Mouse (Mus musculus): Measurements from ENCODE around the gene Abhd2. TPM values are rescaled to one million over a fixed set of nuclear protein-coding genes. Genes with fewer than 3 reads are reported as not detected.

Gene Abhd2
- polyA plus RNA-seq, 1 experiment from 2014 or later: 16.3 TPM

DNA sequence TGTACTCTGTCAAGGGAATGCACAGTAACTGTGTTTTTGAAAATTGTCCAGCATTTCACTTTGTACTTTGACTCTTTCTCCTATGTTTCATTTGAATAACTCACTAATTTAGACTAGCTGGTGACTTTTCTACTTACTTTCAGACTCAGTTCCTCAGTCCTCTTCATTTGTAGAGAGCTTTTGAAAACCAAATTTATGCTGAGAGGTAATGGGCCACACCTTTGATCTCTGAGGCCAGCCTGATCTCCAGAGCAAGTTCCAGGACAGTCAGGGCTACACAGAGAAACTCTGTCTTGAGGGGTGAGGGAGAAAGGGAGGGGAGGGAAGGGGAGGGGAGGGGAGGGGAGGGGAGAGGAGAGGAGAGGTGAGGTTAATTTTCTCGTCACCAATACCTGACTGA, 25.7 kb downstream of the Abhd2 start:
- H3K27ac ChIP-seq (ENCODE audit: low read depth, low read length): no peak overlapping the region
- no peak overlapping the region for H3K9ac ChIP-seq (ENCODE audit: low read depth, low read length)
- no peak for ATAC-seq
- peaks cover 13% of the 10 kb centered on the region for H3K36me3 ChIP-seq (ENCODE audit: control insufficient read depth, insufficient read depth, low read length)
- no peak overlapping the region for H3K4me2 ChIP-seq (ENCODE audit: low read length)
- H3K9me3 ChIP-seq (ENCODE audit: control insufficient read depth, low read length): no peaks in the 10 kb centered on the region
- WGBS: 75% methylated on average over 1 of the region's 1 CpGs
- H3K4me1 ChIP-seq (ENCODE audit: control insufficient read depth, insufficient read depth, low read depth, low read length): peaks cover 17% of the 10 kb centered on the region
- no peaks in the 10 kb centered on the region for H3K27me3 ChIP-seq (replicated peaks; ENCODE audit: control insufficient read depth, insufficient read depth, low read length)
- no peak overlapping the region for H3K4me3 ChIP-seq (ENCODE audit: low read length)

DNA sequence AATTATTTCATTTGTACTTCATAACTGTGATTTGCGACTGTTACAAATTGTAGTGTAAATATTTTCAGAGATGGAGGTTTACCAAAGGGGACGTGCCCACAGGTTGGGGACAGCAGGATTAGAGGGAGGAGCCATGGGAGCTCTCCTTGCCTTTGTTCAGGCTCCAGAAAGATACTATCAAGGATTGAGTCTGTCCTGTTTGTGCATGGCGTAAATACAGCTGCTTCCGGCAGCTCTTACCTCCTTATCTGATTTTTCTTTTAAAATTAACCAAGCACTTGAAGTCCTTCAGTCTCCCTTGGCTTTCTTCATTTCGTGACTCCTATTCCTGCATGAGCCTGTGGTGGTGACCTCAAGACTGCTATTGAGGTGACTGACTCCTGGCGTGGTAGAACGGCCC, 26.5 kb downstream of the Abhd2 start:
- Histone ChIP-seq H3K9me3 (ENCODE audit: control insufficient read depth, low read length) (no peaks in the 10 kb centered on the region), H3K4me2 (ENCODE audit: low read length) (no peak overlapping the region), H3K9ac (ENCODE audit: low read depth, low read length) (no peak overlapping the region), H3K27me3 (replicated peaks; ENCODE audit: control insufficient read depth, insufficient read depth, low read length) (no peaks in the 10 kb centered on the region), H3K27ac (ENCODE audit: low read depth, low read length) (peak overlapping the region; percentile 47), H3K4me3 (ENCODE audit: low read length) (no peak overlapping the region), H3K36me3 (ENCODE audit: control insufficient read depth, insufficient read depth, low read length) (peaks cover 13% of the 10 kb centered on the region), H3K4me1 (ENCODE audit: control insufficient read depth, insufficient read depth, low read depth, low read length) (peaks cover 13% of the 10 kb centered on the region)
- ATAC-seq: no peak
- 87% methylated on average over 7 of the region's 7 CpGs for WGBS

DNA sequence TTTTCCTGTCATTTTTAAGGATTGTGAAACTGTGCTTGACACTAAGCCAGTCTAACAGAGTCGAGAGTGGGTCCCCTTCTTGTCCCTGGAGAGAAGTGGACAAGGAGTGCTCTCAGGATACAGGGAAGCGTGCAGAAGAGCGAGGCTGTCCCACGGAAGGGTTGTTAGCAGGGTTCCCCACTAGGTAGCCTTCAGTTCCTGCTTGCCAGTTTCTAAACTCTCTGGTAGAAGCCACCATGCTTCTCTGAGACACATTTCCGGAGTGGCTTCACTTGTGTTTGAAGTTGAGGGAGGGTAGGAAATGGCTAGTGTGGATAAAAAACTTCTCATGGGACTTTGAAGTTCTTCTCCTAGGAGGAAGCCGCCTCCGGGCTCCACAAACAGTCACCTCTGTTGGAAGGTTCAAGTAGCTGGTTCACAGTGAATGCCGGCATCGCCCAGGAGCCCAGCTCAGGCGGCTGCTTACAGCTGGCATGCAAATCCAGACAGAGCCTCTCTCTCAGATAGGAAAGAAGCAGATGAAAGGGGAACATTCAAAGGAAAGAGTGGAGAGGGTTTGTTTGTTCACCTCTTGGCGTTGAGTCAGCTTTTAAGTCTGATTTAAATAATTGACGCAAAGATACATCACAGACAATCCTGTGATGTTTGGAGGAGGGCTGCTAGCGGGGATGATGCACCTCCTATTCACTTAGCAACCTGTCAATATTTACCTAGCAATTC, 27.6 kb downstream of the Abhd2 start:
- Histone ChIP-seq H3K9me3 (ENCODE audit: control insufficient read depth, low read length) (no peaks in the 10 kb centered on the region), H3K27ac (ENCODE audit: low read depth, low read length) (0 out of 2 replicates have a peak overlapping the region, but pooled peaks have one; percentile 4), H3K4me2 (ENCODE audit: low read length) (no peak overlapping the region), H3K36me3 (ENCODE audit: control insufficient read depth, insufficient read depth, low read length) (peaks cover 13% of the 10 kb centered on the region), H3K27me3 (replicated peaks; ENCODE audit: control insufficient read depth, insufficient read depth, low read length) (no peaks in the 10 kb centered on the region), H3K4me3 (ENCODE audit: low read length) (no peak overlapping the region), H3K4me1 (ENCODE audit: control insufficient read depth, insufficient read depth, low read depth, low read length) (peaks cover 9% of the 10 kb centered on the region), H3K9ac (ENCODE audit: low read depth, low read length) (no peak overlapping the region)
- WGBS: 57% methylated on average over 13 of the region's 13 CpGs
- ATAC-seq: peak; percentile 52

DNA sequence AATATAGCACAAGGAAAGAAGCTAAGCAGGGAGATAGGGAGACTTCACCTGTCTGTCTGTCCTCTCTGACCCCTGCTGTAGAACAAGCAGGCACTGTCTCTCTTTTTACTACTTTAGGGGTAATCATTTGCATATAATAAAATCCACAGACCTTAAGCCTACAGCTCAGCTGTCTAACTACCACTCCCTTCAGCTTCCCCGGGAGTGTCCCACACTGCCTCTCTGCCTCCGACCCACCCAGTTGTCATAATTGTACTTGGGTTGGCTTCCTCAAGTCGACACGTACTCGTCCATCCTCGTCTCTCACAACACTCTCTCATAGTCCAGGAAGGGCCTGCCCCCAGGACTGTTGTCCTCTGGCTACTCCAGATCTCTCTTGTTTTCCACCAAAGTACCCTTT, 29.1 kb downstream of the Abhd2 start:
- Histone ChIP-seq H3K36me3 (ENCODE audit: control insufficient read depth, insufficient read depth, low read length) (peaks cover 11% of the 10 kb centered on the region), H3K27ac (ENCODE audit: low read depth, low read length) (no peak overlapping the region), H3K4me3 (ENCODE audit: low read length) (no peak overlapping the region), H3K4me1 (ENCODE audit: control insufficient read depth, insufficient read depth, low read depth, low read length) (peaks cover 9% of the 10 kb centered on the region), H3K9ac (ENCODE audit: low read depth, low read length) (no peak overlapping the region), H3K27me3 (replicated peaks; ENCODE audit: control insufficient read depth, insufficient read depth, low read length) (no peaks in the 10 kb centered on the region), H3K9me3 (ENCODE audit: control insufficient read depth, low read length) (no peaks in the 10 kb centered on the region), H3K4me2 (ENCODE audit: low read length) (no peak overlapping the region)
- ATAC-seq: no peak
- 84% methylated on average over 6 of the region's 6 CpGs for WGBS

- 93% methylated on average over 2 of the region's 2 CpGs for WGBS
- Histone ChIP-seq H3K36me3 (ENCODE audit: control insufficient read depth, insufficient read depth, low read length) (peaks cover 9% of the 10 kb centered on the region; the same call in 1 of the 2 replicates), H3K4me1 (ENCODE audit: control insufficient read depth, insufficient read depth, low read depth, low read length) (peaks cover 9% of the 10 kb centered on the region), H3K9me3 (ENCODE audit: control insufficient read depth, low read length) (no peaks in the 10 kb centered on the region), H3K4me3 (ENCODE audit: low read length) (no peak overlapping the region), H3K27ac (ENCODE audit: low read depth, low read length) (no peak overlapping the region), H3K4me2 (ENCODE audit: low read length) (no peak overlapping the region), H3K9ac (ENCODE audit: low read depth, low read length) (no peak overlapping the region), H3K27me3 (replicated peaks; ENCODE audit: control insufficient read depth, insufficient read depth, low read length) (no peaks in the 10 kb centered on the region)
- no peak for ATAC-seq
Observed at GRCm38 (mm10) chr7:79302586-79302985, 29.6 kb downstream of the Abhd2 start.

GRCm38 (mm10) chr7:79303183-79303761, 30.3 kb downstream of the Abhd2 start:
- H3K4me3 ChIP-seq (ENCODE audit: low read length): no peak overlapping the region
- H3K9me3 ChIP-seq (ENCODE audit: control insufficient read depth, low read length): no peaks in the 10 kb centered on the region
- 0 out of 2 replicates have a peak overlapping the region, but pooled peaks have one; percentile 7 for H3K27ac ChIP-seq (ENCODE audit: low read depth, low read length)
- 0 out of 2 replicates have a peak, but pooled peaks cover 2% of the 10 kb centered on the region for H3K36me3 ChIP-seq (ENCODE audit: control insufficient read depth, insufficient read depth, low read length)
- peaks cover 9% of the 10 kb centered on the region for H3K4me1 ChIP-seq (ENCODE audit: control insufficient read depth, insufficient read depth, low read depth, low read length)
- 60% methylated on average over 6 of the region's 6 CpGs for WGBS
- H3K27me3 ChIP-seq (replicated peaks; ENCODE audit: control insufficient read depth, insufficient read depth, low read length): no peaks in the 10 kb centered on the region
- no peak for ATAC-seq
- no peak overlapping the region for H3K9ac ChIP-seq (ENCODE audit: low read depth, low read length)
- H3K4me2 ChIP-seq (ENCODE audit: low read length): no peak overlapping the region

DNA sequence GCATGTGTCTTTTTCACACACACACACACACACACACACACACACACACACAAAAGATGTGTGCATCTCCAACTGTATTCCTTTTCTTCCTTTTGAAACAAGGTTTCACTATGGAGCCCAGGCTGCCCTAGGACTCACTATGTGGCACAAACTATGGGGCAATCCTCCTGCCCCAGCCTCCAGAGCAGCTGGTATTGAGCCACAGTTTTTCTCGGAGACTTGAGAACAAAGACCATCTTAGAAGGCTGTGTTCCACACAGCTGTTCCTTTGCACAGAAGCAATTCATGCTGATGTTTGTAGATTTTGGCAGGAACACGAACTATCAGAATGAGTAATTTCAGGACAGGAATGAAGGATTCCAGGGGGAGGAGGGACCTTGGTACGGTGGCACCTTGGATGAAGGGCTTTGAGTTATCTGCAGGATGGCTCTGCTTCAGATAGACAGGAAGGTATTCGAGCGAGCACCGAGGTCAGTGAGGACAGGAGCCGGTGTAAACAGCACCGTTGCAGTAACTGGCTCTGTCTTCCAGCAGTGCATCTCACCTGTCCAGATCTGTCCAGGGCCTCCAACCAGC, 35.5 kb downstream of the Abhd2 start:
- no peak overlapping the region for H3K4me3 ChIP-seq (ENCODE audit: low read length)
- H3K4me2 ChIP-seq (ENCODE audit: low read length): no peak overlapping the region
- no peak for ATAC-seq
- no peaks in the 10 kb centered on the region for H3K36me3 ChIP-seq (ENCODE audit: control insufficient read depth, insufficient read depth, low read length)
- H3K27ac ChIP-seq (ENCODE audit: low read depth, low read length): no peak overlapping the region
- H3K27me3 ChIP-seq (replicated peaks; ENCODE audit: control insufficient read depth, insufficient read depth, low read length): no peaks in the 10 kb centered on the region
- no peaks in the 10 kb centered on the region for H3K9me3 ChIP-seq (ENCODE audit: control insufficient read depth, low read length)
- H3K4me1 ChIP-seq (ENCODE audit: control insufficient read depth, insufficient read depth, low read depth, low read length): peaks cover 36% of the 10 kb centered on the region
- no peak overlapping the region for H3K9ac ChIP-seq (ENCODE audit: low read depth, low read length)
- WGBS: 67% methylated on average over 8 of the region's 8 CpGs

- no peaks in the 10 kb centered on the region for H3K9me3 ChIP-seq (ENCODE audit: control insufficient read depth, low read length)
- H3K4me3 ChIP-seq (ENCODE audit: low read length): no peak overlapping the region
- H3K27ac ChIP-seq (ENCODE audit: low read depth, low read length): peak overlapping the region; percentile 63
- H3K36me3 ChIP-seq (ENCODE audit: control insufficient read depth, insufficient read depth, low read length): no peaks in the 10 kb centered on the region
- no peak overlapping the region for H3K4me2 ChIP-seq (ENCODE audit: low read length)
- H3K4me1 ChIP-seq (ENCODE audit: control insufficient read depth, insufficient read depth, low read depth, low read length): peaks cover 39% of the 10 kb centered on the region
- no peak overlapping the region for H3K9ac ChIP-seq (ENCODE audit: low read depth, low read length)
- ATAC-seq: 0 out of 2 replicates have a peak, but pooled peaks have one; percentile 25
- 48% methylated on average over 19 of the region's 19 CpGs for WGBS
- H3K27me3 ChIP-seq (replicated peaks; ENCODE audit: control insufficient read depth, insufficient read depth, low read length): no peaks in the 10 kb centered on the region
Observed at GRCm38 (mm10) chr7:79309247-79310190, 36.5 kb downstream of the Abhd2 start.
